Mouse (Mus musculus) thymus, postnatal 36 days (tissue): Measurements from ENCODE around the gene Slirp.

ENCODE experiments used
- DNase-seq, 2 experiments: peaks; one replicate each; pipeline ENCODE4 v3.0.0; 2022; ENCODE audit warnings: mixed read lengths in 2 of 2

The Slirp gene

GRCm38 (mm10) chr12:87443700-87444122 is at the start of gene Slirp, which contains the start of gene Alkbh1:
Gene Slirp, plus strand, starts transcription at chr12:87443896.
Gene Alkbh1, minus strand, starts transcription at chr12:87444017.
- DNase-seq: peak; percentile 81 to 83

- no peak for DNase-seq
These were observed 49.4 kb upstream of the Slirp start for GRCm38 (mm10) chr12:87394316-87394715.

GRCm38 (mm10) chr12:87397126-87397525 is 46.6 kb upstream of the Slirp start:
- no peak for DNase-seq

GRCm38 (mm10) chr12:87397811-87398417 is 45.8 kb upstream of the Slirp start:
- no peak for DNase-seq

- DNase-seq: no peak
These were observed 44.4 kb upstream of the Slirp start for GRCm38 (mm10) chr12:87399119-87399819.

- no peak for DNase-seq
These were observed 41.8 kb upstream of the Slirp start for GRCm38 (mm10) chr12:87401883-87402282.

GRCm38 (mm10) chr12:87405165-87405564 is 38.5 kb upstream of the Slirp start:
- no peak for DNase-seq

- no peak for DNase-seq
These were observed 38.0 kb upstream of the Slirp start for GRCm38 (mm10) chr12:87405721-87406120.

GRCm38 (mm10) chr12:87407869-87408605 is 35.7 kb upstream of the Slirp start:
- no peak for DNase-seq

- no peak for DNase-seq
These were observed 34.6 kb upstream of the Slirp start for GRCm38 (mm10) chr12:87409123-87409522.

GRCm38 (mm10) chr12:87410999-87411398 is 32.7 kb upstream of the Slirp start:
- no peak for DNase-seq

- peak; percentile 43 to 53 for DNase-seq
These were observed 30.4 kb upstream of the Slirp start for GRCm38 (mm10) chr12:87413179-87413790.

GRCm38 (mm10) chr12:87415358-87415757 is 28.3 kb upstream of the Slirp start:
- no peak for DNase-seq

- DNase-seq: peak; percentile 45
These were observed 27.0 kb upstream of the Slirp start for GRCm38 (mm10) chr12:87416690-87417089.

GRCm38 (mm10) chr12:87418921-87419320 is 24.8 kb upstream of the Slirp start:
- DNase-seq: no peak

GRCm38 (mm10) chr12:87419974-87420485 is 23.7 kb upstream of the Slirp start:
- no peak for DNase-seq

- no peak for DNase-seq
These were observed 21.8 kb upstream of the Slirp start for GRCm38 (mm10) chr12:87421708-87422507.

- no peak for DNase-seq
These were observed 20.0 kb upstream of the Slirp start for GRCm38 (mm10) chr12:87423700-87424099.

GRCm38 (mm10) chr12:87424516-87424915 is 19.2 kb upstream of the Slirp start:
- no peak for DNase-seq

- DNase-seq: no peak
These were observed 17.2 kb upstream of the Slirp start for GRCm38 (mm10) chr12:87426354-87427031.

- DNase-seq: no peak
These were observed 15.4 kb upstream of the Slirp start for GRCm38 (mm10) chr12:87428295-87428694.

- DNase-seq: no peak
These were observed 14.8 kb upstream of the Slirp start for GRCm38 (mm10) chr12:87428885-87429284.
